Mouse (Mus musculus) frontal cortex, adult (tissue): ENCODE measurements at regions not wholly inside any gene's neighbourhood (a gene's known extent, or its start where the extent isn't known, plus 50 kb on each side); places are given as distances from the start of the nearest gene placed in this dataset.
"Not testable (repeated sequence)": the region's sequence is repeated elsewhere in the genome, so short reads cannot be mapped to it uniquely, and the experiment has no call there.

Experiments used
- ATAC-seq: cut with Nextera tagmentation; 2 replicates; pipeline ENCODE4 v1.9.2; 2017; ENCODE audit warnings: mild to moderate bottlenecking, moderate library complexity, mixed read lengths; ENCODE audit not compliant: low TSS enrichment

- ATAC-seq, result no peak
These were observed 624.8 kb upstream of the BB014433 start for GRCm38 (mm10) chr8:15670722-15671121.

- no peak for ATAC-seq
These were observed 624.4 kb upstream of the BB014433 start for GRCm38 (mm10) chr8:15670298-15670697.

- no peak for ATAC-seq
These were observed 623.6 kb upstream of the BB014433 start for GRCm38 (mm10) chr8:15669515-15669914.

GRCm38 (mm10) chr8:15660602-15661001 is 614.7 kb upstream of the BB014433 start:
- peak; percentile 59 for ATAC-seq

- no peak for ATAC-seq
These were observed 589.0 kb upstream of the BB014433 start for GRCm38 (mm10) chr8:15634769-15635366.

GRCm38 (mm10) chr8:15628584-15628983 is 582.7 kb upstream of the BB014433 start:
- peak; percentile 57; the same call in 1 of the 2 replicates for ATAC-seq

GRCm38 (mm10) chr8:15623602-15624392 is 577.9 kb upstream of the BB014433 start:
- ATAC-seq, result not testable (repeated sequence)

GRCm38 (mm10) chr8:15610217-15610616 is 564.3 kb upstream of the BB014433 start:
- no peak for ATAC-seq

GRCm38 (mm10) chr8:15607598-15608215 is 561.8 kb upstream of the BB014433 start:
- no peak for ATAC-seq

GRCm38 (mm10) chr8:15601531-15601930 is 555.7 kb upstream of the BB014433 start:
- ATAC-seq, result peak; percentile 62; the same call in 1 of the 2 replicates

- ATAC-seq, result no peak
These were observed 547.2 kb upstream of the BB014433 start for GRCm38 (mm10) chr8:15593106-15593505.

- no peak for ATAC-seq
These were observed 537.9 kb upstream of the BB014433 start for GRCm38 (mm10) chr8:15583782-15584181.

- peak; percentile 100 for ATAC-seq
These were observed 524.2 kb upstream of the BB014433 start for GRCm38 (mm10) chr8:15570091-15570490.

- no peak for ATAC-seq
These were observed 521.9 kb upstream of the BB014433 start for GRCm38 (mm10) chr8:15567742-15568141.

GRCm38 (mm10) chr8:15562310-15563296 is 516.7 kb upstream of the BB014433 start:
- no peak for ATAC-seq

GRCm38 (mm10) chr8:15532027-15532426 is 486.1 kb upstream of the BB014433 start:
- no peak for ATAC-seq

GRCm38 (mm10) chr8:15525461-15525860 is 479.6 kb upstream of the BB014433 start:
- ATAC-seq, result no peak

- not testable (repeated sequence) for ATAC-seq
These were observed 474.0 kb upstream of the BB014433 start for GRCm38 (mm10) chr8:15519896-15520295.

- peak; percentile 72 for ATAC-seq
These were observed 455.1 kb upstream of the BB014433 start for GRCm38 (mm10) chr8:15500973-15501372.

- peak; percentile 38; the same call in 1 of the 2 replicates for ATAC-seq
These were observed 451.7 kb upstream of the BB014433 start for GRCm38 (mm10) chr8:15497566-15497965.

- ATAC-seq, result peak; percentile 89
These were observed 450.4 kb upstream of the BB014433 start for GRCm38 (mm10) chr8:15496248-15496647.
